Mouse (Mus musculus): Measurements from ENCODE around the gene Pmm1.

Gene Pmm1

GRCm38 (mm10) chr15:81957598-81957997, 3.1 kb downstream of the Pmm1 start:
- no peak for DNase-seq (ENCODE audit: low read depth, low spot score)

GRCm38 (mm10) chr15:81956457-81956856, 4.3 kb downstream of the Pmm1 start:
- DNase-seq (ENCODE audit: low read depth, low spot score): no peak

GRCm38 (mm10) chr15:81955414-81955813, 5.3 kb downstream of the Pmm1 start:
- no peak for DNase-seq (ENCODE audit: low read depth, low spot score)

- DNase-seq (ENCODE audit: low read depth, low spot score): no peak
Observed at GRCm38 (mm10) chr15:81954716-81955115, 6.0 kb downstream of the Pmm1 start.

GRCm38 (mm10) chr15:81954151-81954583, 6.6 kb downstream of the Pmm1 start:
- no peak for DNase-seq (ENCODE audit: low read depth, low spot score)

GRCm38 (mm10) chr15:81952310-81952709, 8.4 kb downstream of the Pmm1 start:
- no peak for DNase-seq (ENCODE audit: low read depth, low spot score)

- no peak for DNase-seq (ENCODE audit: low read depth, low spot score)
Observed at GRCm38 (mm10) chr15:81951159-81951558, 9.6 kb downstream of the Pmm1 start.

GRCm38 (mm10) chr15:81950716-81951115, 10.0 kb downstream of the Pmm1 start:
- DNase-seq (ENCODE audit: low read depth, low spot score): no peak

- no peak for DNase-seq (ENCODE audit: low read depth, low spot score)
Observed at GRCm38 (mm10) chr15:81949476-81950131, 11.1 kb downstream of the Pmm1 start.

GRCm38 (mm10) chr15:81949076-81949475, 11.7 kb downstream of the Pmm1 start:
- DNase-seq (ENCODE audit: low read depth, low spot score): no peak

- DNase-seq (ENCODE audit: low read depth, low spot score): no peak
Observed at GRCm38 (mm10) chr15:81943176-81943749, 17.5 kb downstream of the Pmm1 start.

GRCm38 (mm10) chr15:81941010-81941409, 19.7 kb downstream of the Pmm1 start:
- no peak for DNase-seq (ENCODE audit: low read depth, low spot score)

- DNase-seq (ENCODE audit: low read depth, low spot score): no peak
Observed at GRCm38 (mm10) chr15:81940219-81940618, 20.5 kb downstream of the Pmm1 start.

- DNase-seq (ENCODE audit: low read depth, low spot score): no peak
Observed at GRCm38 (mm10) chr15:81939774-81940173, 21.0 kb downstream of the Pmm1 start.

GRCm38 (mm10) chr15:81939157-81939715, 21.5 kb downstream of the Pmm1 start:
- DNase-seq (ENCODE audit: low read depth, low spot score): no peak

GRCm38 (mm10) chr15:81938246-81938645, 22.5 kb downstream of the Pmm1 start:
- no peak for DNase-seq (ENCODE audit: low read depth, low spot score)

GRCm38 (mm10) chr15:81937098-81937972, 23.4 kb downstream of the Pmm1 start:
- no peak for DNase-seq (ENCODE audit: low read depth, low spot score)

GRCm38 (mm10) chr15:81936679-81937078, 24.1 kb downstream of the Pmm1 start, which contains the start of gene Csdc2:
TSS of gene Csdc2 (plus strand) at chr15:81936759.
- DNase-seq (ENCODE audit: low read depth, low spot score): no peak

- no peak for DNase-seq (ENCODE audit: low read depth, low spot score)
Observed at GRCm38 (mm10) chr15:81935869-81936637, 24.7 kb downstream of the Pmm1 start.

- no peak for DNase-seq (ENCODE audit: low read depth, low spot score)
Observed at GRCm38 (mm10) chr15:81933986-81934385, 26.7 kb downstream of the Pmm1 start.

- no peak for DNase-seq (ENCODE audit: low read depth, low spot score)
Observed at GRCm38 (mm10) chr15:81932951-81933470, 27.7 kb downstream of the Pmm1 start.

All from WW6 (cell line).